Mouse (Mus musculus): ENCODE data around the gene Zfp804a. TPM values are rescaled to one million over a fixed set of nuclear protein-coding genes. Genes with fewer than 3 reads are reported as not detected.

The Zfp804a gene
- polyA plus RNA-seq, 1 experiment from 2014 or later: 0.64 TPM

- Histone ChIP-seq H3K27me3 (no peaks in the 10 kb centered on the region), H3K4me1 (no peaks in the 10 kb centered on the region), H3K4me2 (no peak overlapping the region), H3K9ac (no peak overlapping the region), H3K27ac (no peak overlapping the region), H3K4me3 (no peak overlapping the region), H3K9me3 (no peaks in the 10 kb centered on the region), H3K36me3 (no peaks in the 10 kb centered on the region)
- WGBS: 88% methylated on average over 2 of the region's 2 CpGs
- ATAC-seq (ENCODE audit: insufficient number of reproducible peaks, low FRiP score, low TSS enrichment, low read depth): no peak
These were observed 60.6 kb downstream of the Zfp804a start for GRCm38 (mm10) chr2:82113650-82114049.

DNA sequence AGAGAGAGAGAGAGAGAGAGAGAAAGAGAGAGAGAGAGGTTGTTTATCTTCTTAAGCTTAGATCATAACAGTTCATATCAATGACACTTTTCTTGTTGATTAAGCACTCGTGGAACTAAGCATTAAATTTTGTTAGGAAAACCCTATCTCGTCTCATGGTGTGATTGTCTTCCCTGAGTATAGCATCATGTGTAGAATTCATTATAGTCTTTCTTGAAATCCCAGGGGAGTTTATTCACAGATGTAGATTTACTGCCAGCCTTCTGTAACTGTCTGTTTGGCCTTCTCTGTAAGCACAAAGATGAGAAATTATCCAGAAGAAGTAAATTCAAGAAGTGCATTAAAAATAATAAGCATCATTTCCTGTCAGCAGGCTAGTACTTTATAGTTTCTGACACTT, 66.6 kb downstream of the Zfp804a start:
- Histone ChIP-seq H3K4me2 (no peak overlapping the region), H3K27me3 (no peaks in the 10 kb centered on the region), H3K27ac (no peak overlapping the region), H3K9ac (no peak overlapping the region), H3K36me3 (no peaks in the 10 kb centered on the region), H3K9me3 (no peaks in the 10 kb centered on the region), H3K4me3 (no peak overlapping the region), H3K4me1 (no peaks in the 10 kb centered on the region)
- WGBS: 61% methylated on average over 2 of the region's 2 CpGs
- ATAC-seq (ENCODE audit: insufficient number of reproducible peaks, low FRiP score, low TSS enrichment, low read depth): no peak

DNA sequence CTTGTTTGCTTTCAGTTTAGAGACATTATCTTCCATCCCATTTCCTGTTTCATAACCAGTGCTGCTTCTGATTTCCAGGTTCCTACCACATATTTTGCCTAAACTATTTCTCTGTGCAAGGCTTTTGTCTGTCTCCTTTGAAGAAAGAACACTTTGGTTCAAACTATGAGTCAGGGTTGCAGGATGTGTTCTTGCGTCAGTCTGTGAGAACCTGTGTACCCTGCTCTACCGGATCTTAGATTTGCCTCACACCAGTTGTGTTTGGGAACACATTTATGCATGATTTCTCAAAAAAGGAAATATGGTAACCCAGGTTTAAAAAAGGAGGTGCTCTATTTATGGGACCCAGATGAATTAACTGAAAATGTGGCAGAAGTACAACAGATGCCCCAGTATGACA, 125.7 kb downstream of the Zfp804a start:
- Histone ChIP-seq H3K27ac (no peak overlapping the region), H3K4me3 (no peak overlapping the region), H3K36me3 (no peaks in the 10 kb centered on the region), H3K4me2 (no peak overlapping the region), H3K9me3 (no peaks in the 10 kb centered on the region), H3K9ac (no peak overlapping the region), H3K27me3 (no peaks in the 10 kb centered on the region), H3K4me1 (no peaks in the 10 kb centered on the region)
- ATAC-seq (ENCODE audit: insufficient number of reproducible peaks, low FRiP score, low TSS enrichment, low read depth): no peak
- WGBS: 86% methylated on average over 2 of the region's 2 CpGs

- ATAC-seq (ENCODE audit: insufficient number of reproducible peaks, low FRiP score, low TSS enrichment, low read depth): no peak
- Histone ChIP-seq H3K27ac (no peak overlapping the region), H3K9ac (no peak overlapping the region), H3K9me3 (no peaks in the 10 kb centered on the region), H3K36me3 (no peaks in the 10 kb centered on the region), H3K27me3 (no peaks in the 10 kb centered on the region), H3K4me2 (no peak overlapping the region), H3K4me3 (no peak overlapping the region), H3K4me1 (no peaks in the 10 kb centered on the region)
- 96% methylated on average over 1 of the region's 1 CpGs for WGBS
These were observed 128.0 kb downstream of the Zfp804a start for GRCm38 (mm10) chr2:82181010-82181409.

DNA sequence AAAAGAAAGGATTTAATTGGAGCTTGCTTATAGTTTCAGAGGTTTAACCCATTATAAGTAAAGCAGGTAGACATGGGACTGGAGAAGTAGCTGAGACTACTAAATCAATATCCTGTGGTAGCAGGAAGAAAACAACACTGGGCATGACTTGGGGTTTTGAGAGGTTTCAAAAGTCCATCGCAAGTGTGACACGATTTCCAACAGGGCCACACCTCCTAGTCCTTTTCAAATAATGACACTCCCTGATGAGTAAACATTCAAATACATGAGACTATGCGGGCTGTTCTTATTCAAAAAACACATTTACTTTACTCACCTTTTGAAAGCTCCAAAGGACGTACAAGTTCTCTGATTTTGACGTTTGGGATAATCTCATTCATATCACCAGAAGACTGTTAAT, 146.9 kb downstream of the Zfp804a start:
- Histone ChIP-seq H3K9ac (no peak overlapping the region), H3K4me2 (no peak overlapping the region), H3K27ac (no peak overlapping the region), H3K36me3 (no peaks in the 10 kb centered on the region), H3K4me1 (no peaks in the 10 kb centered on the region), H3K9me3 (no peaks in the 10 kb centered on the region), H3K4me3 (no peak overlapping the region), H3K27me3 (no peaks in the 10 kb centered on the region)
- 83% methylated on average over 5 of the region's 5 CpGs for WGBS
- ATAC-seq (ENCODE audit: insufficient number of reproducible peaks, low FRiP score, low TSS enrichment, low read depth): no peak

DNA sequence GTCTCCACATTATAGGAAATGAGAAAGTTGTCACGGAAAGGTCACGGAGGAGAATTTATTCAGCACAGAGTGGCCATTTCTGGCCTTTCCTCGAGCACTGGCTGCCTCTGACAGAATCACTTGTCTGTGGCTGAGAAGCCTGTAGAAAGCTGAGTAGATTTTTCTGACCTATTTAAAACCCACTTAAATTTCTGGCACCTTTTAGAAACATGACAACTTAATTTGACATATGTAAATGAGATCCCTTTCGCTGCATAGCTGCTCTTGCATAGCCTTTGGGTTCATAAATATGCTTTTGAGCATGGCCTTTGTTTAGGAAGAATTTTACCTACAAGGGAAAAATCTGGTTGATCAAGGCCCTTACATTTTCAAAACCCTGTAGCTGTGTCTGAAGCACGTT, 147.6 kb downstream of the Zfp804a start:
- no peaks in the 10 kb centered on the region for H3K36me3 ChIP-seq
- no peaks in the 10 kb centered on the region for H3K9me3 ChIP-seq
- no peak overlapping the region for H3K4me2 ChIP-seq
- 59% methylated on average over 5 of the region's 5 CpGs for WGBS
- no peaks in the 10 kb centered on the region for H3K4me1 ChIP-seq
- H3K4me3 ChIP-seq: no peak overlapping the region
- ATAC-seq (ENCODE audit: insufficient number of reproducible peaks, low FRiP score, low TSS enrichment, low read depth): no peak
- H3K27me3 ChIP-seq: no peaks in the 10 kb centered on the region
- no peak overlapping the region for H3K9ac ChIP-seq
- no peak overlapping the region for H3K27ac ChIP-seq

DNA sequence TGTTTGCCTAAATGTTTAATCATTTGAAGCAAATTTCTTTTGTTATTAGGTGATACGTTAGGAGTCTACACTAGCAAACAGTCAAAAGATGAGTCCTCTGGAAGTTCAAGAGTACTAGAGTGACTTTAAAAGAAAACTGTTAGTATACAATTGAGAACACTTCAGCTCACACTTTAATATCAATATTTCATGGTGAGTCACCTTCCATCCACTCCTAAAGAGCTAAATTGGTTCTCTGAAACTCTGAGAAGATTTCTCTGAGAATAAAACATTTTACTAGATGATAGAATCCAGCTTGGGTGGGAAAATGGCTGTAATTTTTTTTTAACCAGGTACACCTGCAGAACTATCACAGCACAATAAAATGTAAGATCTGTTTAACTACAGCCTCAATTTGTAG, 157.6 kb downstream of the Zfp804a start:
- Histone ChIP-seq H3K9ac (no peak overlapping the region), H3K4me2 (no peak overlapping the region), H3K27ac (no peak overlapping the region), H3K27me3 (no peaks in the 10 kb centered on the region), H3K4me3 (no peak overlapping the region), H3K9me3 (no peaks in the 10 kb centered on the region), H3K36me3 (no peaks in the 10 kb centered on the region), H3K4me1 (no peaks in the 10 kb centered on the region)
- 87% methylated on average over 1 of the region's 1 CpGs for WGBS
- no peak for ATAC-seq (ENCODE audit: insufficient number of reproducible peaks, low FRiP score, low TSS enrichment, low read depth)

- ATAC-seq (ENCODE audit: insufficient number of reproducible peaks, low FRiP score, low TSS enrichment, low read depth): no peak
- no peak overlapping the region for H3K9ac ChIP-seq
- H3K27me3 ChIP-seq: no peaks in the 10 kb centered on the region
- no peaks in the 10 kb centered on the region for H3K4me1 ChIP-seq
- 86% methylated on average over 1 of the region's 1 CpGs for WGBS
- no peak overlapping the region for H3K4me2 ChIP-seq
- no peak overlapping the region for H3K4me3 ChIP-seq
- no peaks in the 10 kb centered on the region for H3K9me3 ChIP-seq
- no peak overlapping the region for H3K27ac ChIP-seq
- no peaks in the 10 kb centered on the region for H3K36me3 ChIP-seq
These were observed 158.9 kb downstream of the Zfp804a start for GRCm38 (mm10) chr2:82211972-82212371.

DNA sequence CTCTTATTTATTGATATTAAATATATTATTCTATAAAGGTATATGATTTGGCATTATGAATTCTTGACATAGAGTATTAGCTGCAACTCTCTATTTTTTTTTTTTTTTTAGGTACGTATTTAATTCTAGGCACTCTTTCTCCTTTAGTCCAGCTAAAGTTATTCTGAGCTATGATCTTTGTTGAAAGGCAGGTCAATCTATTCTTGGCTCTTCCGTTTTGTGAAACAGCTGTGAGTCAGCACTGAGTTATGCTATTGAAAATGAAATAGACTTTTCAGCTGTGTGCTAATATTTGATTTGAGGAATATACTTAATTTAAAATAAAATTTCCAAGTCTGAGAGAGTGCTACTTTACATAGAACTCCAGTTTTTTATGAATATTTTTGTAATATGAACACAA, 164.9 kb downstream of the Zfp804a start:
- H3K9me3 ChIP-seq: no peaks in the 10 kb centered on the region
- WGBS: 71% methylated on average over 2 of the region's 2 CpGs
- no peak overlapping the region for H3K27ac ChIP-seq
- no peaks in the 10 kb centered on the region for H3K27me3 ChIP-seq
- no peak overlapping the region for H3K9ac ChIP-seq
- no peaks in the 10 kb centered on the region for H3K4me1 ChIP-seq
- no peak overlapping the region for H3K4me3 ChIP-seq
- no peaks in the 10 kb centered on the region for H3K36me3 ChIP-seq
- ATAC-seq (ENCODE audit: insufficient number of reproducible peaks, low FRiP score, low TSS enrichment, low read depth): no peak
- no peak overlapping the region for H3K4me2 ChIP-seq

- no peak for ATAC-seq (ENCODE audit: insufficient number of reproducible peaks, low FRiP score, low TSS enrichment, low read depth)
- no peak overlapping the region for H3K9ac ChIP-seq
These were observed 193.0 kb downstream of the Zfp804a start for GRCm38 (mm10) chr2:82246020-82246419.

DNA sequence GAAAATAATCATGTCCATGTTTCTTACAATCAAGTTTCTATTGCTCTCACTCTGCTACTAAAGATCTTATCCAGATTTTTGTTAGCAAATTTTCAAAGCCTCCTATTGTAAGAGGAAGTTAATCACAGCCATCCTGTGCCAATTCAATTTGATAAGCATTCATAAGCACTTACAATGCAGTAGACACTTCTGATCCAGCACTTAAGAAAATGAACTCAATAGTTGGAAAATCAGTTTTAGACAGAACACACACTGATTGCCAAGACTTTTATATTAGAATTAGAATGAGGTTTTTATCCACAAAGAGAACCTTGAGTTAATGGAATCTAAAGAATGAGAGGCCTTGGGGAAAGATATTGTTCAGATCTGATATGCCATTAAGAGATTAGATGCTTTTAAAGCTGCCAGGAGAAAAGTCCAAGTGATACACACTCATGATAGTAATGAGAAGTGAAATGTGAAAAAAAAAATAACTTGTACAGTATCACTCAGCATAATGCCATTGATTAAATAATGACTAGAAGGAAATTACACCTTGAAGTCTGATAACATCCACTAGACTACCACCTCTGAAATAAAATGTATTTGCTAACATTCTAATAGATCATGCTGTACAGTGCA, 194.0 kb downstream of the Zfp804a start:
- H3K36me3 ChIP-seq: no peaks in the 10 kb centered on the region
- H3K4me2 ChIP-seq: no peak overlapping the region
- no peaks in the 10 kb centered on the region for H3K27me3 ChIP-seq

More at GRCm38 (mm10) chr2:82246020-82246419, 193.0 kb downstream of the Zfp804a start:
- H3K27me3 ChIP-seq: no peaks in the 10 kb centered on the region
- H3K36me3 ChIP-seq: no peaks in the 10 kb centered on the region
- no peak overlapping the region for H3K27ac ChIP-seq
- no peak overlapping the region for H3K4me2 ChIP-seq
- no peaks in the 10 kb centered on the region for H3K4me1 ChIP-seq
- no peaks in the 10 kb centered on the region for H3K9me3 ChIP-seq
- no peak overlapping the region for H3K4me3 ChIP-seq

GRCm38 (mm10) chr2:82253382-82253781, 200.4 kb downstream of the Zfp804a start:
- no peak overlapping the region for H3K4me3 ChIP-seq
- H3K9ac ChIP-seq: no peak overlapping the region
- no peak for ATAC-seq (ENCODE audit: insufficient number of reproducible peaks, low FRiP score, low TSS enrichment, low read depth)
- H3K27me3 ChIP-seq: no peaks in the 10 kb centered on the region
- no peaks in the 10 kb centered on the region for H3K36me3 ChIP-seq
- 74% methylated on average over 5 of the region's 5 CpGs for WGBS
- H3K27ac ChIP-seq: no peak overlapping the region
- H3K4me1 ChIP-seq: no peaks in the 10 kb centered on the region
- no peak overlapping the region for H3K4me2 ChIP-seq
- no peaks in the 10 kb centered on the region for H3K9me3 ChIP-seq

More for the DNA sequence above, 194.0 kb downstream of the Zfp804a start:
- no peak overlapping the region for H3K4me3 ChIP-seq
- ATAC-seq (ENCODE audit: insufficient number of reproducible peaks, low FRiP score, low TSS enrichment, low read depth): no peak
- H3K4me1 ChIP-seq: no peaks in the 10 kb centered on the region
- H3K27ac ChIP-seq: no peak overlapping the region
- H3K9me3 ChIP-seq: no peaks in the 10 kb centered on the region
- no peak overlapping the region for H3K9ac ChIP-seq

DNA sequence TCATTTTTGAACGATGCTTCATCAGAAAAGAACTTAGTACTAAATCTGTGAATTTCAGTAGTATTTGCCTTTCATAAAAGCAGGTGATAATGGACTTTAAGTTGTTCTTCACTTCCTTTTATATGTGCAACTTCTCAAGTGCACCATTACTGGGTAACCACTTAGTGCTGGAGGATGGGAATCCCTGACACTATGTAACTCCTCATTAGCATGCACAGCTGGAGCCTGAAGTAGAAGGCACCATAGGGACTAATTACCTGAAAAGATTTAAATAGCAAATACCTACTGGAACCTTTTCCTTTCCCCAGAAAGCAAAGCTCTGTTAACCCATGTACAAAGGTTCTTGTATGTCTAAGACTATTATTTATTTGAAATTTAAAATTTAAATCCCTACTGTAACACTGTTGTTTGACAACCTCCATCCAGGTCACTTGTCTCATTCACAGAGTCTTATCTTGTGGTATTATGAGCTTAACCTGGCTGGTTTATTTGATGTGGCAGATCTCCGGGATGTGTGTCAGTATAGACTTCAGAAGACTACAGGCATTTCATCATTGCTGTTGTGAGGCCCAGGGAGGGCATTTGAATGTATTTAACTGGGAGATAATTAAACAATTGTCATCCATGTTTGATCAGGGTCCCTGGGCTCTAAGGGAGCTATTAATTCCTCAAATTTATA, 229.7 kb downstream of the Zfp804a start:
- Histone ChIP-seq H3K27me3 (no peaks in the 10 kb centered on the region), H3K27ac (no peak overlapping the region), H3K9me3 (no peaks in the 10 kb centered on the region), H3K4me1 (no peaks in the 10 kb centered on the region), H3K4me3 (no peak overlapping the region), H3K36me3 (no peaks in the 10 kb centered on the region), H3K9ac (no peak overlapping the region), H3K4me2 (no peak overlapping the region)
- WGBS: 81% methylated on average over 2 of the region's 2 CpGs
- no peak for ATAC-seq (ENCODE audit: insufficient number of reproducible peaks, low FRiP score, low TSS enrichment, low read depth)
